Mouse (Mus musculus): ENCODE data around the gene Twnk.
A peak's percentile ranks its signal among the peaks of the same experiment; 100 is the strongest.

The Twnk gene

GRCm38 (mm10) chr19:45003740-45004516, 1.5 kb upstream of the Twnk start:
- DNase-seq = no peak

GRCm38 (mm10) chr19:45005957-45006712, 672 bp downstream of the Twnk start, which contains the start of gene Mrpl43:
TSS of gene Mrpl43 (minus strand) at chr19:45006442.
- DNase-seq = peak; percentile 90 to 97

GRCm38 (mm10) chr19:45007021-45007420, 1.6 kb downstream of the Twnk start:
- no peak for DNase-seq

- no peak for DNase-seq
Measured at GRCm38 (mm10) chr19:45007425-45008191, 2.1 kb downstream of the Twnk start.

GRCm38 (mm10) chr19:45010646-45011045, 5.2 kb downstream of the Twnk start:
- DNase-seq = no peak

GRCm38 (mm10) chr19:45012219-45012618, 6.8 kb downstream of the Twnk start:
- no peak for DNase-seq

- DNase-seq = no peak
Measured at GRCm38 (mm10) chr19:45012636-45013035, 7.2 kb downstream of the Twnk start.

- no peak for DNase-seq
Measured at GRCm38 (mm10) chr19:45013581-45014225, 8.2 kb downstream of the Twnk start.

- DNase-seq = peak in 1 of 2 experiments; percentile 14
Measured at GRCm38 (mm10) chr19:45014335-45014971, 9.0 kb downstream of the Twnk start, which contains the start of gene Lzts2. TSS of gene Lzts2 (plus strand) at chr19:45014414.

- peak in 1 of 2 experiments; percentile 28 for DNase-seq
Measured at GRCm38 (mm10) chr19:45014981-45015402, 9.5 kb downstream of the Twnk start.

GRCm38 (mm10) chr19:45015518-45016281, 10.2 kb downstream of the Twnk start:
- peak; percentile 51 to 63 for DNase-seq

GRCm38 (mm10) chr19:45016341-45017215, 11.1 kb downstream of the Twnk start:
- peak in 1 of 2 experiments; percentile 26 for DNase-seq

GRCm38 (mm10) chr19:45017216-45017771, 11.8 kb downstream of the Twnk start:
- peak; percentile 38 to 45 for DNase-seq

GRCm38 (mm10) chr19:45017909-45018308, 12.4 kb downstream of the Twnk start:
- DNase-seq = peak; percentile 46 to 51

- DNase-seq = no peak
Measured at GRCm38 (mm10) chr19:45018351-45018831, 12.9 kb downstream of the Twnk start.

- no peak for DNase-seq
Measured at GRCm38 (mm10) chr19:45020348-45020747, 14.9 kb downstream of the Twnk start.

GRCm38 (mm10) chr19:45021362-45021761, 15.9 kb downstream of the Twnk start:
- DNase-seq = no peak

GRCm38 (mm10) chr19:45023993-45024392, 18.5 kb downstream of the Twnk start:
- no peak for DNase-seq

GRCm38 (mm10) chr19:45024775-45025174, 19.3 kb downstream of the Twnk start:
- DNase-seq = no peak

All from spleen, adult 18-20 months (tissue).